Mouse (Mus musculus) ES-E14 (cell line): Measurements from ENCODE around the gene Prickle4.

ENCODE experiments used
- CHD2 ChIP-seq: IDR thresholded peaks from 2 replicates; pipeline ENCODE4 v1.6.1; 2014; ENCODE audit warnings: mild to moderate bottlenecking, low read depth, low read length, inconsistent platforms
- MAFK ChIP-seq: IDR thresholded peaks from 2 replicates; pipeline ENCODE4 v1.6.1; 2014; ENCODE audit warnings: mild to moderate bottlenecking, low read depth, low read length, inconsistent platforms; ENCODE audit not compliant: insufficient read depth
- ZNF384 ChIP-seq: IDR thresholded peaks from 2 replicates; pipeline ENCODE4 v1.6.1; 2012; ENCODE audit warnings: low read depth, low read length, inconsistent platforms

- TF ChIP-seq ZNF384: no peak
- no peak for TF ChIP-seq MAFK
- TF ChIP-seq CHD2: no peak
Measured at GRCm38 (mm10) chr17:47715037-47715436, 20.5 kb upstream of the Prickle4 start.
